Mouse (Mus musculus): ENCODE results near the gene Dap. TPM values are rescaled to one million over a fixed set of nuclear protein-coding genes. Genes with fewer than 3 reads are reported as not detected.

The Dap gene
- total RNA-seq, 1 experiment from 2014 or later, result 103 TPM

DNA sequence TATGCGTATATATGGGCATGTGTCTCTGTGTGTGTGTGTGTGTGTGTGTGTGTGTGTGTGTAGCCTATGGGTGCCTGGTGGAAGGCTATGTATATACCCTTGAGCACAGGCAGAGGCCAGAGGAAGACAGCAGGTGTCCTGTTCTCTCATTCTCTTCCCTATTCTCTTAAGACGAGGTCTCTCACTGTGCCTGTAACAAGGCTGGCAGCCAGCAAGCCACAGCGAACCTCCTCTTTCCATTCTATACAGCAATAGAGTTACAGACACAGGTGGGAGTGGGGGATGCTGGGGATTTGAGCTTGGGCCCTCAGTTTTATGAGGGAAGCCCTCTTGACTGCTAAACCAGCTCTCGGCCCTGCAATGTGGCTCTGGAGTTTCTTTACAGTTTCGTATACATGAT is 55.9 kb downstream of the Dap start:
- ATAC-seq (replicated peaks in 1 of 2; ENCODE audit: insufficient read depth in 1 of 2, low FRiP score in 2 of 2, low TSS enrichment in 1 of 2, low read depth in 1 of 2, poor library complexity in 2 of 2, severe bottlenecking in 2 of 2), result no peak

DNA sequence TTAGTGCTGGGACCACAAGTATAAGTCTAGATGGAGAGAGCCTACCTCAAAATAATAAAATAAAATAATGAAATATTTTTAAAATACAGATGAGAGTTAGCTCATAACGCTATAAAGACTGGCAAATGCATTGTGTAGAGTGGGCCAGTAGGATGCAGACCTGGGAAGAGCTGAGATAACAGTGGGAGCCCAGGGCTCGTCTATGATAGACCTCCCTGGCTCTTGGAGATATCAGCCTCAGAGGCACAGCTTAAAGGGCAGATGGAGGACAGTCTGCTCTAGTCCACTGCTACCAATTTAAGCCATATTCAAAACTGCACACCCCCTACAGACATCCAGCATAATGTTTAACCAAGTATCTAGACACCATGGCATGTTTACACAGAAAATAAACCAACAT is 56.6 kb downstream of the Dap start:
- no peak for ATAC-seq (replicated peaks in 1 of 2; ENCODE audit: insufficient read depth in 1 of 2, low FRiP score in 2 of 2, low TSS enrichment in 1 of 2, low read depth in 1 of 2, poor library complexity in 2 of 2, severe bottlenecking in 2 of 2)

GRCm38 (mm10) chr15:31281830-31282229 is 57.7 kb downstream of the Dap start:
- no peak for ATAC-seq (replicated peaks in 1 of 2; ENCODE audit: insufficient read depth in 1 of 2, low FRiP score in 2 of 2, low TSS enrichment in 1 of 2, low read depth in 1 of 2, poor library complexity in 2 of 2, severe bottlenecking in 2 of 2)

GRCm38 (mm10) chr15:31282353-31282752 is 58.2 kb downstream of the Dap start:
- no peak for ATAC-seq (replicated peaks in 1 of 2; ENCODE audit: insufficient read depth in 1 of 2, low FRiP score in 2 of 2, low TSS enrichment in 1 of 2, low read depth in 1 of 2, poor library complexity in 2 of 2, severe bottlenecking in 2 of 2)

- ATAC-seq (replicated peaks in 1 of 2; ENCODE audit: insufficient read depth in 1 of 2, low FRiP score in 2 of 2, low TSS enrichment in 1 of 2, low read depth in 1 of 2, poor library complexity in 2 of 2, severe bottlenecking in 2 of 2), result no peak
Measured at GRCm38 (mm10) chr15:31284142-31284541, 60.0 kb downstream of the Dap start.

- no peak for ATAC-seq (replicated peaks in 1 of 2; ENCODE audit: insufficient read depth in 1 of 2, low FRiP score in 2 of 2, low TSS enrichment in 1 of 2, low read depth in 1 of 2, poor library complexity in 2 of 2, severe bottlenecking in 2 of 2)
Measured at GRCm38 (mm10) chr15:31284922-31285631, 61.0 kb downstream of the Dap start.

- ATAC-seq (replicated peaks in 1 of 2; ENCODE audit: insufficient read depth in 1 of 2, low FRiP score in 2 of 2, low TSS enrichment in 1 of 2, low read depth in 1 of 2, poor library complexity in 2 of 2, severe bottlenecking in 2 of 2), result no peak
Measured at GRCm38 (mm10) chr15:31285695-31286094, 61.6 kb downstream of the Dap start.

DNA sequence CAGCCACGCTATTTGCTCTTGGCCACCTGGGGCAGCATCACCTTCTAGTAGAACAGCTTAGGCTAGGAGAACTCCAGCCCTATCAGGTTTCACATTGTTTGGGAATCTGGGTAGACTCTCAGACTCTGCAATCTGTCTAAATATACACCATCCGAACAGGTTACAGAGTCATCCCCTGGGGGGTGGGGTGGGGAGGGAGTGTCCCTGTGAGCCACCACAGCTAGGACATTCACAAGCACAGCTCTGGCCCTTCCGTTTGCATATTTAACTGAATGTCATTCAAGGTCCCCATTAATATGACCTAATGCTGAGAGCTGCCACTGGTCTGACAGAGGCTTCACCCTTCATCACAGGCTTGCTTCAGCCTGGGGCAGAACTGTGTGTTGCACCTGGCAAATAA is 68.5 kb downstream of the Dap start:
- no peak for ATAC-seq (replicated peaks in 1 of 2; ENCODE audit: insufficient read depth in 1 of 2, low FRiP score in 2 of 2, low TSS enrichment in 1 of 2, low read depth in 1 of 2, poor library complexity in 2 of 2, severe bottlenecking in 2 of 2)

DNA sequence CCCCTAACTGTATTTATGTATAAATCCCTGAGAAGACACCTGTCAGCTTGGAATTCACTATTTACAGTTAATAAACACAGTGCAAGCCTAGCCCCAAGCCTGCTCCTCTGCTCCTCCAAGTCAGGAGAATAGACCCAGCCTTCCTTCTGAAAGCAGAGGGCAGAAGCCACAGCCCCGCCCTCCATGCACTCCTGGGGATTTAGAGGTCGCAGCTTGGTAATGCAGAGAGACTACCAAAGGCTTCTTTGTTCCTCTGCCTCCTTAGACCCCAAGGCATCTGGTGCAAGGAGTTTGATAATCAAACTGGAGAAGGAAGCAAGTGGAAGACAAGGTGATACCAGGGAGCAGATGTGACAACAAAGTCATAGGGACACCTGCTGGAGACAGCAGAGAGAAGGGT is 70.2 kb downstream of the Dap start:
- no peak for ATAC-seq (replicated peaks in 1 of 2; ENCODE audit: insufficient read depth in 1 of 2, low FRiP score in 2 of 2, low TSS enrichment in 1 of 2, low read depth in 1 of 2, poor library complexity in 2 of 2, severe bottlenecking in 2 of 2)

- no peak for ATAC-seq (replicated peaks in 1 of 2; ENCODE audit: insufficient read depth in 1 of 2, low FRiP score in 2 of 2, low TSS enrichment in 1 of 2, low read depth in 1 of 2, poor library complexity in 2 of 2, severe bottlenecking in 2 of 2)
Measured at GRCm38 (mm10) chr15:31296882-31297776, 73.0 kb downstream of the Dap start.

- ATAC-seq (replicated peaks in 1 of 2; ENCODE audit: insufficient read depth in 1 of 2, low FRiP score in 2 of 2, low TSS enrichment in 1 of 2, low read depth in 1 of 2, poor library complexity in 2 of 2, severe bottlenecking in 2 of 2), result no peak
Measured at GRCm38 (mm10) chr15:31297777-31298137, 73.6 kb downstream of the Dap start.

DNA sequence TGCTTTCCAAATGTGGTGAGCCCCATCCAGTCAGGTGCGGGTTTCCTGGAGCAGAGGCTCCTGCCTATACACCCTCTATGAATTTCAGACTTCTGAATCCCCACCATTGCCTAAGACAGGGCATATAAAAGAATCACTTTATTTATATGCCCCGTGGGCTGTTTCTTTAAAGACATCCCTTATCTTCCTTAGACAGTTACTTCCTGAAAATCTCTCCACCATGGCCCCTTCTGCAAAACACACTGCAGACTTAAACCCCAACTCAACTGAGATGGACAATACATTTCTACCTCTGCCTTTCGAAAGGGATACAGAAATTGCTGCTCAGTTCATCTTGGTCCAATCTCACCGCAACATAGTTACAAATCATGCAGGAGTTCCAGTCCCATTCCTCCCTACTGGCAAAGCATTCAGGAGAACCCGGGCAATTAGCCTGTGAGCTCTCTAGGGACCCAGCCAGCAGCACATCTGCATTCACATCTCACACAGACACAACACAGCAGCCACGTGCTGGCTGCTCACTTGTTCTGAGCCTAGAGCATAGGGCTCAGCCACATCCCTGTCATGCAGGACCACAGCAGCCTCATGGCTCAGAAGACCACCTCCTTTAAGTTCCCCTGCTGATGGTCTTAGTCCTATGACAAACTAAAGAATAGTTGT is 75.3 kb downstream of the Dap start:
- ATAC-seq (replicated peaks in 1 of 2; ENCODE audit: insufficient read depth in 1 of 2, low FRiP score in 2 of 2, low TSS enrichment in 1 of 2, low read depth in 1 of 2, poor library complexity in 2 of 2, severe bottlenecking in 2 of 2), result peak; percentile 47 to 53

DNA sequence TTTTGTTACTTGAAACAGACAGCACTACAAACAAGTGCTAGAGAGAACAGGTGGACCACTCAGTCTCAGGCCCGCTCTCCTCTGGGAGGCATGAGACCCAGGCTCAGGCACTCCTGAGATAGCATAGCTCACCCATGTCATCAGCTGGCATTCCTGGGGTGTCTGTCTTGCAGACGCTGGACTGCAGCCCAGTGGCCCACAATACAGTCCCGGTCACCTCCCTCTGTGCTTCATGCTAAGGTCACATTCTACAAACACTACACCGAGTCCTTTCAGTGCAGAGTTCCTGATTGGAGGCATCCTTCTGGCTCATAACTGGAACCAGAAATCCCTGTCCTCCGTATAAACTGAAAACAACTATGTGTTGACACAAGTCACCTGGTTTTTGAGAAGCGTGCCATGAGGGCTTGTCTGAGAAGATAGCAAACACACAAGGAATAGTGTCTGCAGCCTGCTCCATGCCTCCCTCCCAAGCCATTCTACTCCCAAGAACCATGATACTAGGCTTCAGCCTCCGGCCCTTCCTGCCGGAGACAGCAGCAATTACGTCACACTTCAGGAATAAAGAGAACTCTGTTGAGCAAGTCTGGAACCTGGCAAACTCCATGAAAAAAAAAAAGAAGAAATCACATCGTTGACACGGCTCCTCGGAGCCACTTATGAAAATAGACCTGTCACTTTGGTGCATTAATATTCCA is 78.3 kb downstream of the Dap start:
- ATAC-seq (replicated peaks in 1 of 2; ENCODE audit: insufficient read depth in 1 of 2, low FRiP score in 2 of 2, low TSS enrichment in 1 of 2, low read depth in 1 of 2, poor library complexity in 2 of 2, severe bottlenecking in 2 of 2), result no peak

GRCm38 (mm10) chr15:31304302-31304701 is 80.2 kb downstream of the Dap start:
- no peak for ATAC-seq (replicated peaks in 1 of 2; ENCODE audit: insufficient read depth in 1 of 2, low FRiP score in 2 of 2, low TSS enrichment in 1 of 2, low read depth in 1 of 2, poor library complexity in 2 of 2, severe bottlenecking in 2 of 2)

DNA sequence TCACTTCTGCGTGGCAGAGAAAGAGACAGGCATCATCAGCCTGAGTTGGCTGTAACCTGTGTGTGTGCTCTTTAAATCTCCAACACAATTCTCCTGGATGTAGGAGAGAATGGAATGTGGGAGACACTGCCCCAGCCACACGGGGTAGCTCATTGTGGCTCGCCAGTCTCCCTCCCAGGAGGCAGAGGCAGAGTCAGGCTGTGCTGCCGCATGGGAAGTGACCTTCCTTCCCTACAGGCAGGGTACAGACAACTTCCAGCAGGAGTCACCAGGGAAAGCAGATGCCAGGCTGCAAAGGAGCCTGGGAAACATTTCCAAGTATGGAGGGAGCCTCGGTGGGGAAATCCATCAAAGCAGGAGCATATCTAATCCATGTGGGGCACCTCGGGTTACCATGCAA is 81.1 kb downstream of the Dap start:
- no peak for ATAC-seq (replicated peaks in 1 of 2; ENCODE audit: insufficient read depth in 1 of 2, low FRiP score in 2 of 2, low TSS enrichment in 1 of 2, low read depth in 1 of 2, poor library complexity in 2 of 2, severe bottlenecking in 2 of 2)

DNA sequence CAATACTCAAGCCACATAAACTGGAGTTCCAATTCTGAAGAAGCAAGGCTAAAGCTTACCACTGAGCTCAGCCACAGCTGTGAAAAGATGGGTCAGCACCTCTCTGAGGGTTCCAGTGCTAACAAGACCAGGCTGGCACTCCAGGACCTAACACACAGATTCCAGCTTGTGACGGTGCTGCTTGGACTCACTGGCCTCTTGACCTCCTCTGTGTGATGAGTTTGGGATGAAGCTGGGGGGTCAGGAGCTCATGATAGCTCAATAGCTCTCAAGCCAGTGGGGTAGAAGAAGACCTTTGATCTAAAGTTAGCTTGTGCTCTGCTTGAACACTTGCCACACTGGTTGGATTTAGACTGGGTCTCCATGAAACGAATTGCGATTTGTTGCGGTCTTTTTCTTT is 82.6 kb downstream of the Dap start:
- no peak for ATAC-seq (replicated peaks in 1 of 2; ENCODE audit: insufficient read depth in 1 of 2, low FRiP score in 2 of 2, low TSS enrichment in 1 of 2, low read depth in 1 of 2, poor library complexity in 2 of 2, severe bottlenecking in 2 of 2)

- ATAC-seq (replicated peaks in 1 of 2; ENCODE audit: insufficient read depth in 1 of 2, low FRiP score in 2 of 2, low TSS enrichment in 1 of 2, low read depth in 1 of 2, poor library complexity in 2 of 2, severe bottlenecking in 2 of 2), result 0 out of 4 replicates have a peak, but pooled peaks of 1 of the 2 experiments have one; percentile 39
Measured at GRCm38 (mm10) chr15:31309526-31309925, 85.4 kb downstream of the Dap start.

- ATAC-seq (replicated peaks in 1 of 2; ENCODE audit: insufficient read depth in 1 of 2, low FRiP score in 2 of 2, low TSS enrichment in 1 of 2, low read depth in 1 of 2, poor library complexity in 2 of 2, severe bottlenecking in 2 of 2), result no peak
Measured at GRCm38 (mm10) chr15:31312001-31312400, 87.9 kb downstream of the Dap start.
